In the genomic region with DNA sequence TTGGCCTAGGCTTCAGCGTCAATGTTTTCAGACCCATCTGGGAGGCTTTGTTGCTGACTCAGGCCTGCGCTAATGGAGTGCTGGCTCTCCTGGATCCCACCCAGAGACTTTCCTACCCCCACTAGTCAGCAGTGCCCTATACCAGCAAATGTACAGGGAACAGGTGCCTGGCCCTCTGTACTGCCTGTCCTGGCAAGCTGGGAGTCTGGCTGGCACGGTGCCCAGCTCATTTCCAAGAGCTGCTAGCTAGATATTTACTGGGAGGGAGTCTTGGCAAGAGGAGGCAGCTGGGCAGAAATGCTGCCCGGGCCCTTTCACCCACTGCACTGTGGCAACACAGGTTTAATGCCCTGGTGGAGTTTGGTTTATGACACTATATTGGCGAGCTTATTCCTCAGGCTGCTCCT, we compare ENCODE assay signal across 8 mouse cellular contexts.
A peak's percentile ranks its signal among the peaks of the same experiment; 100 is the strongest.
DNase-seq lines count a peak whose midpoint lies in the region; ATAC-seq and TF ChIP-seq lines count a peak whose summit lies in the region.

No protein-coding gene starts in this region.

- no peaks in the 10 kb centered on the region for H3K9me3 ChIP-seq in forebrain, postnatal 0 days (ENCODE audit: low read length)
- H3K9me3 ChIP-seq in lung, postnatal 0 days (ENCODE audit: low read length): no peaks in the 10 kb centered on the region

- H3K4me3 ChIP-seq in forebrain, postnatal 0 days (ENCODE audit: low read depth, low read length): no peak overlapping the region
- H3K4me3 ChIP-seq in layer of hippocampus, adult 2 months: no peak overlapping the region
- no peak overlapping the region for H3K4me3 ChIP-seq in lung, postnatal 0 days (ENCODE audit: low read depth, low read length)

- peak overlapping the region; percentile 10; the same call in 1 of the 2 replicates for H3K4me2 ChIP-seq in forebrain, postnatal 0 days (ENCODE audit: low read depth)
- H3K4me2 ChIP-seq in lung, postnatal 0 days (replicated peaks; ENCODE audit: low read depth, low read length): no peak overlapping the region

- no peak overlapping the region for H3K9ac ChIP-seq in forebrain, postnatal 0 days
- no peak overlapping the region for H3K9ac ChIP-seq in lung, postnatal 0 days (replicated peaks; ENCODE audit: low read depth)

- H3K36me3 ChIP-seq in forebrain, postnatal 0 days (ENCODE audit: insufficient read depth): no peaks in the 10 kb centered on the region
- no peaks in the 10 kb centered on the region for H3K36me3 ChIP-seq in lung, postnatal 0 days (ENCODE audit: insufficient read depth, low read length)

- no peak for TF ChIP-seq EP300 in lung, postnatal 0 days (IDR thresholded peaks at IDR 0.05)

- DNase-seq in retina, adult 2 months (ENCODE audit: low read depth, low spot score): peak; percentile 18
- DNase-seq in retina, embryonic 14.5 days (ENCODE audit: low spot score): no peak
- DNase-seq in forebrain, postnatal 0 days: peak; percentile 89
- peak; percentile 94 for DNase-seq in heart, postnatal 4 days
- peak; percentile 73 to 81 for DNase-seq in layer of hippocampus, adult 2 months (ENCODE audit: low spot score in 2 of 2)
- peak; percentile 87 for DNase-seq in lung, postnatal 0 days (ENCODE audit: low spot score)
- DNase-seq in skeletal muscle tissue, adult 2 months (ENCODE audit: low read depth, low spot score): peak; percentile 97
- DNase-seq in spleen, postnatal 4 days (ENCODE audit: low spot score in 2 of 2): no peak

- ATAC-seq in forebrain, postnatal 0 days: peak; percentile 94
- peak; percentile 88 for ATAC-seq in lung, postnatal 0 days

- 20% methylated on average over 5 of the region's 5 CpGs for WGBS in forebrain, postnatal 0 days
- 24% methylated on average over 5 of the region's 5 CpGs for WGBS in lung, postnatal 0 days

- H3K27me3 ChIP-seq in forebrain, postnatal 0 days (ENCODE audit: insufficient read depth, low read length): no peaks in the 10 kb centered on the region
- H3K27me3 ChIP-seq in lung, postnatal 0 days (replicated peaks; ENCODE audit: insufficient read depth, low read length): no peaks in the 10 kb centered on the region

- no peak for TF ChIP-seq CTCF in forebrain, postnatal 0 days (IDR thresholded peaks at IDR 0.05; ENCODE audit: low read depth)
- TF ChIP-seq CTCF in layer of hippocampus, adult 2 months (conservative IDR thresholded peaks at IDR 0.05): no peak
- TF ChIP-seq CTCF in lung, postnatal 0 days (IDR thresholded peaks at IDR 0.05): no peak

- H3K4me1 ChIP-seq in forebrain, postnatal 0 days (ENCODE audit: insufficient read depth): peaks cover 15% of the 10 kb centered on the region; the same call in 1 of the 2 replicates
- no peaks in the 10 kb centered on the region for H3K4me1 ChIP-seq in lung, postnatal 0 days (ENCODE audit: insufficient read depth, low read depth, low read length)

- peak overlapping the region; percentile 59 for H3K27ac ChIP-seq in forebrain, postnatal 0 days (ENCODE audit: low read depth, low read length)
- peak overlapping the region; percentile 89 for H3K27ac ChIP-seq in layer of hippocampus, adult 2 months
- H3K27ac ChIP-seq in lung, postnatal 0 days (ENCODE audit: low read length): no peak overlapping the region

Comparison
In these comparisons a context has a peak if more than half of its experiments do, and no peak if none do; other contexts are left out.
1. DNase-seq: peak in retina, adult 2 months (single experiment), forebrain, postnatal 0 days (single experiment), heart, postnatal 4 days (single experiment), layer of hippocampus, adult 2 months (2 of 2), lung, postnatal 0 days (single experiment) and skeletal muscle tissue, adult 2 months (single experiment); none in retina, embryonic 14.5 days (single experiment) and spleen, postnatal 4 days (0 of 2).